Mouse (Mus musculus) neural tube, embryonic 11.5 days (tissue): ENCODE data around the gene Mprip. TPM values are rescaled to one million over a fixed set of nuclear protein-coding genes. Genes with fewer than 3 reads are reported as not detected.

Source experiments
- ATAC-seq: fragments of 200-750 bp; cut with Nextera tagmentation; 2 replicates; pipeline ENCODE4 v1.8.0; 2017; ENCODE audit warnings: moderate number of reproducible peaks, mild to moderate bottlenecking, moderate TSS enrichment, moderate library complexity; ENCODE audit not compliant: insufficient read depth, low FRiP score, low TSS enrichment
- DNase-seq: peaks from one replicate; pipeline ENCODE4 v3.0.0-alpha.2; 2015; ENCODE audit warnings: low spot score
- H3K27ac ChIP-seq: fragments of 300-500 bp; sonication (generic); 2 replicates; pipeline ENCODE4 v1.5.1; 2014; ENCODE audit warnings: low read depth, mild to moderate bottlenecking, low read length
- H3K27me3 ChIP-seq: fragments of 300-500 bp; sonication (generic); 2 replicates; pipeline ENCODE4 v1.6.1; 2014; ENCODE audit warnings: mild to moderate bottlenecking, low read length, mixed read lengths; ENCODE audit not compliant: control insufficient read depth, insufficient read depth
- H3K36me3 ChIP-seq: fragments of 300-500 bp; sonication (generic); 2 replicates; pipeline ENCODE4 v1.6.1; 2014; ENCODE audit warnings: mild to moderate bottlenecking, low read length, moderate library complexity, mixed read lengths; ENCODE audit not compliant: control insufficient read depth, insufficient read depth
- H3K4me1 ChIP-seq: fragments of 300-500 bp; sonication (generic); 2 replicates; pipeline ENCODE4 v1.6.1; 2014; ENCODE audit warnings: low read length, mixed read lengths; ENCODE audit not compliant: control insufficient read depth, insufficient read depth
- H3K4me2 ChIP-seq: fragments of 300-500 bp; sonication (generic); 2 replicates; pipeline ENCODE4 v1.6.1; 2014; ENCODE audit warnings: low read depth, mild to moderate bottlenecking, moderate library complexity
- H3K4me3 ChIP-seq: fragments of 300-500 bp; sonication (generic); 2 replicates; pipeline ENCODE4 v1.5.1; 2014; ENCODE audit warnings: low read depth, low read length
- H3K9ac ChIP-seq: fragments of 300-500 bp; sonication (generic); 2 replicates; pipeline ENCODE4 v1.6.1; 2014; ENCODE audit warnings: mild to moderate bottlenecking, low read length
- H3K9me3 ChIP-seq: fragments of 300-500 bp; sonication (generic); 2 replicates; pipeline ENCODE4 v1.6.1; 2016; ENCODE audit warnings: low read length; ENCODE audit not compliant: control insufficient read depth
- WGBS: fragments of 180-500 bp; shearing (Covaris S2); extraction: QIAGEN DNeasy Blood & Tissue Kit; methylation state at CpG from one replicate; pipeline ENCODE4 v1.1.7; 2014; 5-methylcytosine and 5-hydroxymethylcytosine counted together
- polyA plus RNA-seq: library from polyadenylated mRNA; unstranded; fragments of >200 nt; fragmentation: Nextera tagmentation; extraction: Ambion mirVana; gene quantifications from 2 replicates; pipeline ENCODE4 v1.2.1, GENCODE M21; 2014

The Mprip gene
- polyA plus RNA-seq, 1 experiment from 2014 or later = 91.3 TPM

- 68% methylated on average over 14 of the region's 14 CpGs for WGBS
- H3K4me2 ChIP-seq = peak overlapping the region; percentile 65
- H3K27me3 ChIP-seq = no peaks in the 10 kb centered on the region
- peak overlapping the region; percentile 98 for H3K9ac ChIP-seq
- DNase-seq = no peak
- peaks cover 8% of the 10 kb centered on the region; the same call in 1 of the 2 replicates for H3K4me1 ChIP-seq
- H3K27ac ChIP-seq = no peak overlapping the region
- 0 out of 2 replicates have a peak, but pooled peaks have one; percentile 5 for ATAC-seq
- no peaks in the 10 kb centered on the region for H3K9me3 ChIP-seq
- peaks cover 2% of the 10 kb centered on the region for H3K36me3 ChIP-seq
- peak overlapping the region; percentile 76 for H3K4me3 ChIP-seq
These were observed 149.5 kb downstream of the Mprip start for GRCm38 (mm10) chr11:59810480-59811158.

- Histone ChIP-seq H3K4me3 (no peak overlapping the region), H3K4me1 (peaks cover 8% of the 10 kb centered on the region; the same call in 1 of the 2 replicates), H3K36me3 (no peaks in the 10 kb centered on the region; the same call in 1 of the 2 replicates), H3K9me3 (no peaks in the 10 kb centered on the region), H3K27me3 (no peaks in the 10 kb centered on the region), H3K4me2 (no peak overlapping the region), H3K9ac (no peak overlapping the region), H3K27ac (no peak overlapping the region)
- DNase-seq (no peak), ATAC-seq (no peak)
- WGBS = 83% methylated on average over 4 of the region's 4 CpGs
These were observed 150.1 kb downstream of the Mprip start for GRCm38 (mm10) chr11:59811211-59811610.

GRCm38 (mm10) chr11:59813276-59813675 lies 152.2 kb downstream of the Mprip start:
- Histone ChIP-seq H3K27me3 (no peaks in the 10 kb centered on the region), H3K4me2 (no peak overlapping the region), H3K27ac (no peak overlapping the region), H3K9me3 (no peaks in the 10 kb centered on the region), H3K4me1 (peaks cover 8% of the 10 kb centered on the region; the same call in 1 of the 2 replicates), H3K36me3 (0 out of 2 replicates have a peak, but pooled peaks cover under 1% of the 10 kb centered on the region), H3K4me3 (no peak overlapping the region), H3K9ac (no peak overlapping the region)
- no peak for DNase-seq
- 66% methylated on average over 3 of the region's 3 CpGs for WGBS
- ATAC-seq = no peak

GRCm38 (mm10) chr11:59814311-59814710 lies 153.2 kb downstream of the Mprip start:
- H3K4me2 ChIP-seq = no peak overlapping the region
- 76% methylated on average over 1 of the region's 1 CpGs for WGBS
- DNase-seq (no peak), ATAC-seq (no peak)
- no peak overlapping the region for H3K9ac ChIP-seq
- no peaks in the 10 kb centered on the region for H3K4me1 ChIP-seq
- H3K27me3 ChIP-seq = no peaks in the 10 kb centered on the region
- peaks cover 7% of the 10 kb centered on the region for H3K36me3 ChIP-seq
- H3K9me3 ChIP-seq = no peaks in the 10 kb centered on the region
- H3K4me3 ChIP-seq = no peak overlapping the region
- no peak overlapping the region for H3K27ac ChIP-seq

- H3K36me3 ChIP-seq = peaks cover 12% of the 10 kb centered on the region
- H3K4me1 ChIP-seq = no peaks in the 10 kb centered on the region
- H3K4me3 ChIP-seq = no peak overlapping the region
- no peaks in the 10 kb centered on the region for H3K9me3 ChIP-seq
- H3K27ac ChIP-seq = no peak overlapping the region
- no peak for DNase-seq
- no peaks in the 10 kb centered on the region for H3K27me3 ChIP-seq
- H3K9ac ChIP-seq = no peak overlapping the region
- ATAC-seq = no peak
- H3K4me2 ChIP-seq = no peak overlapping the region
- 81% methylated on average over 6 of the region's 6 CpGs for WGBS
These were observed 153.8 kb downstream of the Mprip start for GRCm38 (mm10) chr11:59814936-59815335.

- DNase-seq = no peak
- Histone ChIP-seq H3K9me3 (no peaks in the 10 kb centered on the region), H3K27me3 (no peaks in the 10 kb centered on the region), H3K4me2 (no peak overlapping the region), H3K4me3 (no peak overlapping the region), H3K9ac (no peak overlapping the region), H3K36me3 (peaks cover 12% of the 10 kb centered on the region), H3K4me1 (no peaks in the 10 kb centered on the region), H3K27ac (no peak overlapping the region)
- WGBS = 91% methylated on average over 6 of the region's 6 CpGs
- ATAC-seq = no peak
These were observed 154.5 kb downstream of the Mprip start for GRCm38 (mm10) chr11:59815482-59816065.

DNA sequence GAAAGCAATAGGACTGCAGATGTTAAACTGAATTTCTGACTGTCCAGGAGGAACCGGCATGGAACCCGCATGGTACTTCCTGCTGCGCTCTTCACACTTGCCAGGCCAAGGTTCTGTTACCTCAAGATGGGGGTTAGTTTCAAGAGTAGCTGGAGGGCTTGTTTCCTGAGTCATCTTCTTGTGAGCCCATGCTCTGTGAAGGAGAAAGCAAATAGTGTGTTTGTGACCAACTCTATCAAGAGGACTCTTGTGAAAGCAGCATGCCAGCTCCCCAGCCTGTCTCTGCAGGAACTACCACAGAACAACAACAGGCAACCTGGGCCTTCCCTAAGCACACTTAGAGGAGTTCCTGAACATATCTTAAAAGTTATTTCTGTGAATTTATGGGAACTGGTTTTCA lies 156.8 kb downstream of the Mprip start:
- no peaks in the 10 kb centered on the region for H3K9me3 ChIP-seq
- no peaks in the 10 kb centered on the region for H3K27me3 ChIP-seq
- no peak for ATAC-seq

DNA sequence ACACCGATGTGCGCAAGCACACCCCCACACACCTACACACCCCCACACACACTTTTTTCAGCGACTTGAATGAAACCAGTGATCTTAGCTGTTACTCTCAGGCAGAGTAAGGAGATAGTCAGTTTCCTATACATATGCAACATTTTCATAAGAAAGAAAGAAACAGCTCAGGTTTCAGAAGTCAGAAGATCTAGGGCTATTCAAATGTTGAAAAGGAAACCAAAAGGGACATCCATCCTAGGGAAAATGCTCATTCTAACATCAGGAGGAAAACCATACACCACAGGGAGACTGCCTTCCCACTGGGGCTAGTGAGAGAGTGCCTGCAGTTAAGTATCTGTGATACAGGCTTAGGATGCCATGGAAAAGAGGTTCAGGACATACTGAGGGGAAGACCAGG lies 160.5 kb downstream of the Mprip start:
- Histone ChIP-seq H3K9me3 (no peaks in the 10 kb centered on the region), H3K4me3 (no peak overlapping the region), H3K9ac (no peak overlapping the region), H3K27me3 (no peaks in the 10 kb centered on the region), H3K27ac (no peak overlapping the region), H3K36me3 (peaks cover 25% of the 10 kb centered on the region), H3K4me1 (no peaks in the 10 kb centered on the region), H3K4me2 (no peak overlapping the region)
- ATAC-seq (no peak), DNase-seq (no peak)
- 90% methylated on average over 3 of the region's 3 CpGs for WGBS

More for the DNA sequence above, 156.8 kb downstream of the Mprip start:
- no peak overlapping the region for H3K4me2 ChIP-seq
- no peaks in the 10 kb centered on the region for H3K4me1 ChIP-seq
- no peak for DNase-seq
- WGBS = 94% methylated on average over 3 of the region's 3 CpGs
- H3K27ac ChIP-seq = no peak overlapping the region
- H3K9ac ChIP-seq = no peak overlapping the region
- peaks cover 14% of the 10 kb centered on the region for H3K36me3 ChIP-seq
- no peak overlapping the region for H3K4me3 ChIP-seq
